Mouse (Mus musculus): ENCODE results near the gene Slc15a4.

DNA sequence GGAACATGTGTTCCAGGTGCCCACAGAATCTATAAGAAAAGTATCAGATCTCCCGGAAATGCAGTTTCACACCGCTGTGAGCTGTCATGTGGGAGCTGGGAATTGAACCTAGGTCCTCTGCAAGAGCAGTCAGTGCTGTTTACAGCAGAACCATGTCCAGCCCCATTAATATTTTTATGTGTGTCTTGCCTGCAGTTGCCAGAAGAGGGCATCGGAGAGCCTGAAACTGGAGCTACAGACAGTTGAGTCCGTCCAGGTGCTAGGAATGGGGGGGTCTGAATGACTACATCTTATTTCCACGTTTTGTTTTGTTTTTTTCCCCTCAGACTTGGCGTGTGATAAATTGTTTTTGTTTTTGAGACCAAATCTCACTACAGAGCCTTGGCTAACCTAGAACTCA, 15.3 kb upstream of the Slc15a4 start:
- no peak for TF ChIP-seq EP300 (IDR thresholded peaks at IDR 0.05; ENCODE audit: low read depth)
- peak; percentile 46 for TF ChIP-seq CTCF (IDR thresholded peaks at IDR 0.05; ENCODE audit: low read depth)

All from liver, postnatal 0 days (tissue).